Mouse (Mus musculus) limb, embryonic 11.5 days (tissue): ENCODE data around the gene Ninl. TPM values are rescaled to one million over a fixed set of nuclear protein-coding genes. Genes with fewer than 3 reads are reported as not detected.

Source experiments
- ATAC-seq: fragments of 200-750 bp; cut with Nextera tagmentation; 2 replicates; pipeline ENCODE4 v1.8.0; 2017; ENCODE audit warnings: low read depth; ENCODE audit not compliant: insufficient number of reproducible peaks, low FRiP score, low TSS enrichment
- DNase-seq: peaks from one replicate; pipeline ENCODE4 v3.0.0-alpha.2; 2015; ENCODE audit warnings: low spot score
- H3K27ac ChIP-seq: fragments of 300-500 bp; sonication (generic); replicated peaks from 2 replicates; pipeline ENCODE4 v1.5.1; 2014; ENCODE audit warnings: low read depth, mild to moderate bottlenecking, low read length
- H3K27me3 ChIP-seq: fragments of 300-500 bp; sonication (generic); 2 replicates; pipeline ENCODE4 v1.6.1; 2014; ENCODE audit warnings: mild to moderate bottlenecking, low read length, mixed read lengths; ENCODE audit not compliant: control insufficient read depth, insufficient read depth
- H3K36me3 ChIP-seq: fragments of 300-500 bp; sonication (generic); 2 replicates; pipeline ENCODE4 v1.6.1; 2014; ENCODE audit warnings: mild to moderate bottlenecking, low read length, moderate library complexity, mixed read lengths; ENCODE audit not compliant: control insufficient read depth, insufficient read depth
- H3K4me1 ChIP-seq: fragments of 300-500 bp; sonication (generic); 2 replicates; pipeline ENCODE4 v1.6.1; 2014; ENCODE audit warnings: low read length, mixed read lengths; ENCODE audit not compliant: control insufficient read depth, insufficient read depth
- H3K4me2 ChIP-seq: fragments of 300-500 bp; sonication (generic); 2 replicates; pipeline ENCODE4 v1.6.1; 2014; ENCODE audit warnings: low read depth, mild to moderate bottlenecking, moderate library complexity; ENCODE audit not compliant: severe bottlenecking
- H3K4me3 ChIP-seq: fragments of 300-500 bp; sonication (generic); 2 replicates; pipeline ENCODE4 v1.5.1; 2014; ENCODE audit warnings: low read depth, low read length
- H3K9ac ChIP-seq: fragments of 300-500 bp; sonication (generic); 2 replicates; pipeline ENCODE4 v1.6.1; 2014; ENCODE audit warnings: mild to moderate bottlenecking, low read length
- H3K9me3 ChIP-seq: fragments of 300-500 bp; sonication (generic); 2 replicates; pipeline ENCODE4 v1.6.1; 2016; ENCODE audit warnings: low read length; ENCODE audit not compliant: control insufficient read depth
- WGBS: fragments of 180-500 bp; shearing (Covaris S2); extraction: QIAGEN DNeasy Blood & Tissue Kit; methylation state at CpG from one replicate; pipeline ENCODE4 v1.1.7; 2014; 5-methylcytosine and 5-hydroxymethylcytosine counted together
- polyA plus RNA-seq: library from polyadenylated mRNA; unstranded; fragments of >200 nt; fragmentation: Nextera tagmentation; extraction: Ambion mirVana; gene quantifications from 2 replicates; pipeline ENCODE4 v1.2.1, GENCODE M21; 2014

The Ninl gene
- polyA plus RNA-seq, 1 experiment from 2014 or later, result 11.5 TPM

GRCm38 (mm10) chr2:150934659-150935058 is 104.5 kb downstream of the Ninl start:
- H3K27me3 ChIP-seq, result no peaks in the 10 kb centered on the region
- H3K4me3 ChIP-seq, result no peak overlapping the region
- no peak overlapping the region for H3K27ac ChIP-seq
- 92% methylated on average over 4 of the region's 4 CpGs for WGBS
- no peaks in the 10 kb centered on the region for H3K9me3 ChIP-seq
- peaks cover 7% of the 10 kb centered on the region; the same call in 1 of the 2 replicates for H3K36me3 ChIP-seq
- no peaks in the 10 kb centered on the region for H3K4me1 ChIP-seq
- ATAC-seq, result no peak
- no peak overlapping the region for H3K9ac ChIP-seq
- H3K4me2 ChIP-seq, result no peak overlapping the region
- no peak for DNase-seq

DNA sequence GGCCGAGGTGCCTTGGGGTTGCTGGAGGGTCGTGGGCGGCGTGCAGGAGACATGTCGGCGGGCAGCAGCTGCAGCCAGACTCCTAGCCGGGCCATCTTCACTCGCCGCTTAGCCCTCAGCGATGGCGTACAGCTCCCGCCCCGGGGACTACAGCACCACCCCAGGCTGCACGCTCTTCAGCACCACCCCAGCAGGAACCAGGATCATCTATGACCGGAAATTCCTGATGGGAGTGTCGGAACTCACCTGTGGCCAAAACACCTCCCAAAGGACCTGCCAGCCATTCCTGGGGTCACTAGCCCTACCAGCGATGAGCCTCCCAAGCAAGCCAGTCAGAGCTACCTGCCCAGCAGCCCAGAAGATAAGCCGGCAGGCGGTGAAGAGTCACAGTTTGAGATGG is 105.7 kb downstream of the Ninl start:
- DNase-seq (no peak), ATAC-seq (no peak)
- no peaks in the 10 kb centered on the region for H3K4me1 ChIP-seq
- no peak overlapping the region for H3K4me3 ChIP-seq
- no peak overlapping the region for H3K27ac ChIP-seq
- 82% methylated on average over 19 of the region's 19 CpGs for WGBS
- H3K9ac ChIP-seq, result no peak overlapping the region
- H3K4me2 ChIP-seq, result no peak overlapping the region
- H3K27me3 ChIP-seq, result no peaks in the 10 kb centered on the region
- peaks cover 7% of the 10 kb centered on the region; the same call in 1 of the 2 replicates for H3K36me3 ChIP-seq
- H3K9me3 ChIP-seq, result no peaks in the 10 kb centered on the region

DNA sequence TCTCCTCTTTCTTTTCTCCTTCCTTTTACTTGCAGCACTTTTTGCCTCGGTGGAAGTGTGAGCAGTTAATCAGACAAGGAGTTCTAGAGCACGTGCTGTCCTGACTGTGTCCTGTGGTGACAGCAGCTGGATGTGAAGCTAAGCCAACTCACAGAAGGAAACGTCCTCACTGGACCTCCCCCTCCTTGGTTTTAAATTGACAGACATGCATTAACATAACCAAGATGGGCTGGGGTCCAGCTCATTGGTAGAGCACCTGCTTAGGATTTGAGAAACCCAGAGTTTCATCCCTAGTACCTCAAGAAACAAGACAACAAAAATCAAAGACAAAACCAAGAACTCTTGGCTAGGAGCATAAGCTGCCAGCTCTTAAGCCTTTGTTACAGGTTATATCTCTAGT is 108.4 kb downstream of the Ninl start:
- Histone ChIP-seq H3K27me3 (no peaks in the 10 kb centered on the region), H3K9me3 (no peaks in the 10 kb centered on the region), H3K27ac (no peak overlapping the region), H3K4me2 (no peak overlapping the region), H3K36me3 (peaks cover 4% of the 10 kb centered on the region; the same call in 1 of the 2 replicates), H3K4me3 (no peak overlapping the region), H3K9ac (no peak overlapping the region), H3K4me1 (no peaks in the 10 kb centered on the region)
- no peak for DNase-seq
- WGBS, result 75% methylated on average over 3 of the region's 3 CpGs
- no peak for ATAC-seq

DNA sequence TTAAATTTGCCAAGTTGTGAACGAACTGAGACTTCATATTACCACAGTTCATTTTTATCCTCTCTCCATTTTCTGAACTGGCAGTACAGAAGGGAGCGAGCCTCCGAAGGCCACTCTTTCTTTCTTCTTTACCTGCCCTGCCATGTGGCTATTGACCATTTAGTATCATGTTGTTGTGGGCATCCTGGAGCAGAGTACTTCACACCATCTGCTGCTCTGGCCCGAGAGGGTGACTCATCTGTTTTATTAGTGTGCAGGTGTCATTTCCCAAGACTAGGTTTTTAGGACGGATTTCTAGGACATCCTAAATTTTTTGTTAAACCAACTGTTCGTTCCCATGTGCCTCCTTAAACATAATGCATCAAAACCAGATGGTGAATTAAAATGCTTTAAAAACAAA is 110.0 kb downstream of the Ninl start:
- H3K4me3 ChIP-seq, result no peak overlapping the region
- DNase-seq, result no peak
- WGBS, result 77% methylated on average over 6 of the region's 6 CpGs
- no peaks in the 10 kb centered on the region for H3K27me3 ChIP-seq
- ATAC-seq, result no peak
- H3K9me3 ChIP-seq, result no peaks in the 10 kb centered on the region
- no peaks in the 10 kb centered on the region for H3K4me1 ChIP-seq
- no peak overlapping the region for H3K27ac ChIP-seq
- H3K9ac ChIP-seq, result no peak overlapping the region
- H3K4me2 ChIP-seq, result no peak overlapping the region
- peaks cover 4% of the 10 kb centered on the region; the same call in 1 of the 2 replicates for H3K36me3 ChIP-seq

DNA sequence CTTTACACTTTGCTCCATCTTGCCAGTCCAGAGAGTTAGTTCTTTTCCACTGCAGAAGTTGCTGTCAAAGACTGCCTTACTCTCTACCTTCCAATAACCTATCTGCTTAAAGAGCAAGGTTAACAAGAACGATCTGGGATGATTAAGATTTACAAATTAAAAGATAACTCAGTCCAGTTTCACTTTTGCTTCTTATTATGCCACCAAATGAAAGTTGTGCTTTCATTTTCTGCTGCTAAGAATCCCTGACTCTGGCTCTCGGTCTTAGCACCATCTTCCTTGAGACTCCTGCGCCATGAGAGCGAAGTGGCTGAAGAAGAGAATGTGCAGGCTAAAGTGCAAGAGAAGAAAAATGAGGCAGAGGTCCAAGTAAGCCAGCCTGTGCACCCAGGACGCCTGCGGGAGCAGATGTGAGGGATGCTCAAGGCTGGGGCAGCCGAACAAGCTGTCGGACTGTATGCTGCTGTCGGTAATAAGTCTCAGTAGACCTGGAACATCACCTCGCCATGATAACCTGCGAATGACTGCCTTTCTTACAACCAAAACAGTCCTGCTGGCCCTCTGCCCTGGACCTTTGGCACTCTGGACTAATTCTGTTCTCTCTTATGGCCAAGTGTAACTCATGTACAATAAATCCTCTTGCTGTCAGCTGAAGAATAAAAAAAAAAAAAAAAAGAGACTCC is 112.0 kb downstream of the Ninl start:
- Histone ChIP-seq H3K27ac (no peak overlapping the region), H3K9ac (no peak overlapping the region), H3K4me2 (no peak overlapping the region), H3K27me3 (no peaks in the 10 kb centered on the region), H3K36me3 (0 out of 2 replicates have a peak, but pooled peaks cover 2% of the 10 kb centered on the region), H3K9me3 (no peaks in the 10 kb centered on the region), H3K4me3 (no peak overlapping the region), H3K4me1 (no peaks in the 10 kb centered on the region)
- 95% methylated on average over 11 of the region's 11 CpGs for WGBS
- DNase-seq (no peak), ATAC-seq (no peak)

- peaks cover 2% of the 10 kb centered on the region; the same call in 1 of the 2 replicates for H3K36me3 ChIP-seq
- H3K9ac ChIP-seq, result no peak overlapping the region
- no peak overlapping the region for H3K27ac ChIP-seq
- H3K4me3 ChIP-seq, result no peak overlapping the region
- no peak for ATAC-seq
- no peaks in the 10 kb centered on the region for H3K27me3 ChIP-seq
- 87% methylated on average over 7 of the region's 7 CpGs for WGBS
- no peaks in the 10 kb centered on the region for H3K4me1 ChIP-seq
- H3K9me3 ChIP-seq, result no peaks in the 10 kb centered on the region
- no peak for DNase-seq
- no peak overlapping the region for H3K4me2 ChIP-seq
Observed at GRCm38 (mm10) chr2:150923505-150923904, 115.7 kb downstream of the Ninl start.

GRCm38 (mm10) chr2:150923026-150923425 is 116.2 kb downstream of the Ninl start:
- H3K4me3 ChIP-seq, result no peak overlapping the region
- no peak for ATAC-seq
- no peak for DNase-seq
- H3K27me3 ChIP-seq, result no peaks in the 10 kb centered on the region
- H3K27ac ChIP-seq, result no peak overlapping the region
- WGBS, result 84% methylated on average over 3 of the region's 3 CpGs
- H3K9ac ChIP-seq, result no peak overlapping the region
- no peak overlapping the region for H3K4me2 ChIP-seq
- peaks cover 2% of the 10 kb centered on the region; the same call in 1 of the 2 replicates for H3K36me3 ChIP-seq
- no peaks in the 10 kb centered on the region for H3K9me3 ChIP-seq
- H3K4me1 ChIP-seq, result no peaks in the 10 kb centered on the region

DNA sequence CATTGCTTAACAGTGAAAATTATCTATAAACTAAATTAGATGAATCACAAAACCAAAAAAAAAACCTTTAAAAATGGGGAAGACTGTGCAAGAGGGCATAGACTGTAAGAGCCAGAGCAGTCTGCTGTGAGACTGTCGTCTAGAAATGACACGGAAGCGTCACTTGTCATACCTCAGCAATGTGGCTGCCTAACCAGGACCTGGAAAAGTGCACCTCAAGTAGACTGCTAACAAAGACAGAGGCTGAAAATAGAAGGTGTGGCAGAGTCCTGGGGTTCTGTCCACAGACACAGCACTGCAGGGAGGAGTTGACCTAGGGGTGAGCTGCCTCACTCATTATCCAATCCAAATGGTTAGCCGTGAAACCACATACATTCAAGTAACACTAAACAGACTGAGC is 117.0 kb downstream of the Ninl start:
- Histone ChIP-seq H3K27me3 (no peaks in the 10 kb centered on the region), H3K4me2 (no peak overlapping the region), H3K36me3 (no peaks in the 10 kb centered on the region; the same call in 1 of the 2 replicates), H3K9ac (no peak overlapping the region), H3K27ac (no peak overlapping the region), H3K4me1 (no peaks in the 10 kb centered on the region), H3K4me3 (no peak overlapping the region), H3K9me3 (no peaks in the 10 kb centered on the region)
- DNase-seq, result no peak
- 94% methylated on average over 4 of the region's 4 CpGs for WGBS
- no peak for ATAC-seq

- no peaks in the 10 kb centered on the region for H3K27me3 ChIP-seq
- peaks cover 4% of the 10 kb centered on the region; the same call in 1 of the 2 replicates for H3K36me3 ChIP-seq
- 91% methylated on average over 6 of the region's 6 CpGs for WGBS
- no peak for DNase-seq
- no peak for ATAC-seq
- H3K9me3 ChIP-seq, result no peaks in the 10 kb centered on the region
- no peak overlapping the region for H3K9ac ChIP-seq
- no peak overlapping the region for H3K4me3 ChIP-seq
- H3K4me2 ChIP-seq, result no peak overlapping the region
- no peak overlapping the region for H3K27ac ChIP-seq
- no peaks in the 10 kb centered on the region for H3K4me1 ChIP-seq
Observed at GRCm38 (mm10) chr2:150921697-150922096, 117.5 kb downstream of the Ninl start.
